Mouse (Mus musculus): ENCODE results near the gene Carns1. TPM values are rescaled to one million over a fixed set of nuclear protein-coding genes. Genes with fewer than 3 reads are reported as not detected.
"Not testable (repeated sequence)": the region's sequence is repeated elsewhere in the genome, so short reads cannot be mapped to it uniquely, and the experiment has no call there.

Carns1 gene
- polyA plus RNA-seq, 1 experiment from 2014 or later = 0.90 TPM

- H3K27me3 ChIP-seq (ENCODE audit: insufficient read depth, low read length) = no peaks in the 10 kb centered on the region
- ATAC-seq = no peak
- H3K9me3 ChIP-seq (ENCODE audit: low read length) = no peaks in the 10 kb centered on the region
- TF ChIP-seq EP300 (IDR thresholded peaks at IDR 0.05; ENCODE audit: low read depth) = no peak
- no peak for TF ChIP-seq CTCF (IDR thresholded peaks at IDR 0.05; ENCODE audit: low read depth)
- H3K4me2 ChIP-seq (ENCODE audit: low read depth, low read length) = peak overlapping the region; percentile 73; the same call in 1 of the 2 replicates
- no peak overlapping the region for H3K4me3 ChIP-seq (ENCODE audit: low read depth, low read length)
- WGBS (ENCODE audit: insufficient replicate concordance) = 93% methylated on average over 7 of the region's 7 CpGs
- H3K36me3 ChIP-seq (replicated peaks; ENCODE audit: insufficient read depth, low read length) = peaks cover 46% of the 10 kb centered on the region
- no peak for DNase-seq
- H3K27ac ChIP-seq (ENCODE audit: low read depth) = 0 out of 2 replicates have a peak overlapping the region, but pooled peaks have one; percentile 42
- H3K9ac ChIP-seq (replicated peaks) = no peak overlapping the region
- H3K4me1 ChIP-seq (ENCODE audit: insufficient read depth) = peaks cover 32% of the 10 kb centered on the region
Measured at GRCm38 (mm10) chr19:4129462-4129861, 45.8 kb downstream of the Carns1 start.

GRCm38 (mm10) chr19:4126759-4127495 is 48.4 kb downstream of the Carns1 start:
- Histone ChIP-seq H3K27ac (ENCODE audit: low read depth) (peak overlapping the region; percentile 34; the same call in 1 of the 2 replicates), H3K4me1 (ENCODE audit: insufficient read depth) (peaks cover 45% of the 10 kb centered on the region), H3K9me3 (ENCODE audit: low read length) (no peaks in the 10 kb centered on the region), H3K4me3 (ENCODE audit: low read depth, low read length) (peak overlapping the region; percentile 67), H3K4me2 (ENCODE audit: low read depth, low read length) (peak overlapping the region; percentile 70), H3K9ac (replicated peaks) (peak overlapping the region; percentile 82), H3K27me3 (ENCODE audit: insufficient read depth, low read length) (no peaks in the 10 kb centered on the region), H3K36me3 (replicated peaks; ENCODE audit: insufficient read depth, low read length) (peaks cover 34% of the 10 kb centered on the region)
- 59% methylated on average over 7 of the region's 7 CpGs for WGBS (ENCODE audit: insufficient replicate concordance)
- ATAC-seq (no peak), DNase-seq (no peak)
- TF ChIP-seq CTCF (IDR thresholded peaks at IDR 0.05; ENCODE audit: low read depth) = no peak
- no peak for TF ChIP-seq EP300 (IDR thresholded peaks at IDR 0.05; ENCODE audit: low read depth)

- H3K4me1 ChIP-seq (ENCODE audit: insufficient read depth) = peaks cover 42% of the 10 kb centered on the region
- H3K36me3 ChIP-seq (replicated peaks; ENCODE audit: insufficient read depth, low read length) = peaks cover 27% of the 10 kb centered on the region
- H3K27ac ChIP-seq (ENCODE audit: low read depth) = peak within 1 kb of the TSS; percentile 78
- H3K9me3 ChIP-seq (ENCODE audit: low read length) = no peaks in the 10 kb centered on the region
- peak within 1 kb of the TSS; percentile 67 for H3K4me3 ChIP-seq (ENCODE audit: low read depth, low read length)
- TF ChIP-seq CTCF (IDR thresholded peaks at IDR 0.05; ENCODE audit: low read depth) (peak; percentile 87), EP300 (IDR thresholded peaks at IDR 0.05; ENCODE audit: low read depth) (no peak)
- DNase-seq (peak; percentile 99), ATAC-seq (peak; percentile 93)
- peak within 1 kb of the TSS; percentile 82 for H3K9ac ChIP-seq (replicated peaks)
- H3K4me2 ChIP-seq (ENCODE audit: low read depth, low read length) = peak within 1 kb of the TSS; percentile 70
- WGBS (ENCODE audit: insufficient replicate concordance) = 2% methylated on average over 59 of the region's 64 CpGs
- H3K27me3 ChIP-seq (ENCODE audit: insufficient read depth, low read length) = no peaks in the 10 kb centered on the region
Measured at GRCm38 (mm10) chr19:4125741-4126696, 49.3 kb downstream of the Carns1 start, which contains the start of gene Aip. Gene Aip (minus strand): TSS chr19:4125858.

- Histone ChIP-seq H3K9ac (replicated peaks) (peak overlapping the region; percentile 59), H3K4me1 (ENCODE audit: insufficient read depth) (peaks cover 49% of the 10 kb centered on the region)
- H3K27me3 ChIP-seq (ENCODE audit: insufficient read depth, low read length) = not testable (repeated sequence)
Measured at GRCm38 (mm10) chr19:4125268-4125667, 50.0 kb downstream of the Carns1 start.

GRCm38 (mm10) chr19:4124432-4124831 is 50.8 kb downstream of the Carns1 start:
- H3K9ac ChIP-seq (replicated peaks) = no peak overlapping the region

More at GRCm38 (mm10) chr19:4125268-4125667, 50.0 kb downstream of the Carns1 start:
- peak; percentile 9 for ATAC-seq
- H3K36me3 ChIP-seq (replicated peaks; ENCODE audit: insufficient read depth, low read length) = peaks cover 22% of the 10 kb centered on the region
- WGBS (ENCODE audit: insufficient replicate concordance) = 28% methylated on average over 4 of the region's 4 CpGs
- H3K9me3 ChIP-seq (ENCODE audit: low read length); DNase-seq: not testable (repeated sequence)
- peak overlapping the region; percentile 64 for H3K4me2 ChIP-seq (ENCODE audit: low read depth, low read length)
- peak overlapping the region; percentile 78; the same call in 1 of the 2 replicates for H3K27ac ChIP-seq (ENCODE audit: low read depth)
- H3K4me3 ChIP-seq (ENCODE audit: low read depth, low read length) = peak overlapping the region; percentile 67

More at GRCm38 (mm10) chr19:4124432-4124831, 50.8 kb downstream of the Carns1 start:
- Histone ChIP-seq H3K4me2 (ENCODE audit: low read depth, low read length) (peak overlapping the region; percentile 64), H3K36me3 (replicated peaks; ENCODE audit: insufficient read depth, low read length) (peaks cover 16% of the 10 kb centered on the region), H3K27ac (ENCODE audit: low read depth) (0 out of 2 replicates have a peak overlapping the region, but pooled peaks have one; percentile 78), H3K27me3 (ENCODE audit: insufficient read depth, low read length) (no peaks in the 10 kb centered on the region), H3K9me3 (ENCODE audit: low read length) (no peaks in the 10 kb centered on the region), H3K4me1 (ENCODE audit: insufficient read depth) (peaks cover 52% of the 10 kb centered on the region), H3K4me3 (ENCODE audit: low read depth, low read length) (no peak overlapping the region)
- no peak for ATAC-seq
- no peak for TF ChIP-seq CTCF (IDR thresholded peaks at IDR 0.05; ENCODE audit: low read depth)
- TF ChIP-seq EP300 (IDR thresholded peaks at IDR 0.05; ENCODE audit: low read depth) = no peak
- no peak for DNase-seq
- 81% methylated on average over 4 of the region's 4 CpGs for WGBS (ENCODE audit: insufficient replicate concordance)
